Mouse (Mus musculus) C2C12 (cell line): ENCODE measurements around the gene Grid2ip.

ENCODE experiments used
- CEBPB ChIP-seq: IDR thresholded peaks from one replicate; pipeline ENCODE4 v1.6.1; 2011; ENCODE audit warnings: low read depth, mild to moderate bottlenecking, control low read depth, moderate library complexity
- CTCF ChIP-seq: IDR thresholded peaks from one replicate; pipeline ENCODE4 v1.5.1; 2011; ENCODE audit not compliant: control insufficient read depth, insufficient read depth, insufficient read length
- FOSL1 ChIP-seq: IDR thresholded peaks from one replicate; pipeline ENCODE4 v1.8.0; 2011; ENCODE audit warnings: mild to moderate bottlenecking, low read length; ENCODE audit not compliant: poor library complexity, insufficient read depth, severe bottlenecking
- MAX ChIP-seq: IDR thresholded peaks from one replicate; pipeline ENCODE4 v1.6.1; 2011; ENCODE audit warnings: mild to moderate bottlenecking, control low read depth
- MYOD1 ChIP-seq: IDR thresholded peaks from one replicate; pipeline ENCODE4 v1.6.1; 2011; ENCODE audit warnings: low read depth; ENCODE audit not compliant: control insufficient read depth, insufficient read length
- MYOG ChIP-seq: IDR thresholded peaks from one replicate; pipeline ENCODE4 v1.6.1; 2011; ENCODE audit not compliant: control insufficient read depth, insufficient read length; ENCODE audit errors: extremely low read depth
- USF1 ChIP-seq: IDR thresholded peaks from one replicate; pipeline ENCODE4 v1.6.1; 2011; ENCODE audit warnings: low read depth, mild to moderate bottlenecking, control low read depth, moderate library complexity

DNA sequence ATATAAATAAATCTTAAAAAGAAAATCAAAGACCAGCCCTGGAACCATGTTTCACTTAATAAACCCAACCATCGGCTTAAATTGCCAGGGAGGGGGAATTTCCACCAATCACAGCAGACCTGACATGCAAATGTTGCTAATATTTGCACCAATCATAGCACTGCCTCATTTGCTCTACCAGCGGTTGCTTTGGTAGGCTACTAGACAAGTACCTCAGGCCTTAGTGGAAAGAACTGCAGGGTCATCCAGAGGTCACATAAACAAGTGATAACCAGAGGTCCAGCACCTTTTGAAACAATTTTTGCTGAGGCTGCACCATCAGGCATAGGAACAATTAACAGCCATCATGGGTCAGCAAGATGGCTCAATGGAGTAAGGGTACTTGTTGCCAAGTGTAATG lies 44.4 kb downstream of the Grid2ip start:
- TF ChIP-seq CTCF (no peak), USF1 (no peak), MYOD1 (no peak), MYOG (no peak), CEBPB (no peak), MAX (no peak), FOSL1 (no peak)
